Mouse (Mus musculus): ENCODE results near the gene Sbk2.

Sbk2 gene

GRCm38 (mm10) chr7:4922508-4922907 is 41.7 kb downstream of the Sbk2 start:
- DNase-seq (ENCODE audit: low spot score in 2 of 2): peak in 1 of 2 experiments; percentile 46

DNA sequence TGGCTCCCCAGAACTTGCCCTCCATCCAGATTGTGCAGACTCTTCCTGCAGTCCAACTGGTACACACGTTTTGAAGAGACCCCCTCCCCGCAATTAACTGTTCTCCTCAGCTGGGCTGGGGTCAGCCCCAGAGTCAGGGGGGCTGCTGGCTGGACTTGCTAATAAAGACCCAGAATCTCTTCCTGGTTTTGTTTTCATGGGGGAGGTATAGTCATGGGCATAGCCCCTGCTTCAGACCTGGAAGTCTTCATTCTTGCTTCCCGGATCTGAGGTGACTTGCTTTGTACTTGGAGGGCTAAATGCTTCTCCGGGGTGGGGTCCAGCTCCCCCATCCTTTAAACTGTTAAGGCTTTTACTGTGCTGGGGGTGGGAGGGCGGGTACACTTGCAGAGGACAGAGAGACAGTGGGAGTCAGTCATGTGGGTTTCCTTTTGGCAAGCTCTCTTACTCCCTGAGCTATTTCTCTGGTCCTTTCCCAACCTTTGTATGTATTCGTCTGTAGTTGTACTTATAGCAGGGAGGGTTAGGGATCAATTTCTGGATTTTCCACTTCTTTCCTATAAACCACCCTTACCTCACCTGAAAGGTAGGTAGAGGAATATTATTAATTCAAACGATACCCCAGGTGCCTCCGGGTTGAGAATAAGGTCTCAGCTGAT is 42.3 kb downstream of the Sbk2 start, which contains the start of gene Nat14:
Gene Nat14, plus strand, starts transcription at position 205 of the 659 bp plus-strand sequence.
- no peak for DNase-seq (ENCODE audit: low spot score in 2 of 2)

DNA sequence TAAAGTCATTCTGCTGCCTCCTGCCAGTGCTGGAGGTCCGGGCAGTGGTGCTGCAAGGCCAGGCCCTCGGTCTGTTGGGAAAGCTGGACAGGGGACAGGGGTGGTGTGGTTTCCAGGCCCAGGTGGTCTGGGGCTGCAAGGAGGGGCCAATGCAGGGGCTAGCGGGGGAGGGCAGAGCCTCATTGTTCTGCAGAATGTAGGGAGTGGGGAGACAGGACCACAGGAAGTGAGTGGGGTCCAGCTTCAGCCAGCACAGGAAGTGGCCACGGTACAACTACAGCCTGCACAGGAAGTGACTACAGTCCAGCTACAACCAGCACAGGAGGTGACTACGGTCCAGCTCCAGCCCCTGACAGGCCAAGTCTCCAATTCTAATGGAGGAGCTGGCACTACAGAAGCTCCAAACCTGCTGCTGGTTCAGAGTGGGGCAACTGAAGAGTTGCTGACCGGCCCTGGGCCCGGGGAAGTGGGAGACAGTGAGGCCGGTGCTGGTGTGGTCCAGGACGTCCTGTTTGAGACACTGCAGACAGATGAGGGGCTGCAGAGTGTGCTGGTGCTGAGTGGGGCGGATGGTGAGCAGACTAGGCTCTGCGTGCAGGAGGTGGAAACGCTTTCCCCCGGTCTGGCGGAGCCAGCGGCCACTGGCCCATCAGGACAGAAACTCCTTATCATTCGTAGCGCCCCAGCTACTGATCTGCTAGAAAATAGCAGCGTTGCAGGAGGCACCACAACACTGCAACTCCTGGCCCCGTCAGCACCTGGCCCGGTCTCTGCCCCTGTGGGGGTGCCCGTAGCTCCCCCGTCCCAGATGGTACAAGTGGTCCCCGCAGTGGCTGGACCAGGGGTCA is 43.0 kb downstream of the Sbk2 start:
- no peak for DNase-seq (ENCODE audit: low spot score in 2 of 2)

DNA sequence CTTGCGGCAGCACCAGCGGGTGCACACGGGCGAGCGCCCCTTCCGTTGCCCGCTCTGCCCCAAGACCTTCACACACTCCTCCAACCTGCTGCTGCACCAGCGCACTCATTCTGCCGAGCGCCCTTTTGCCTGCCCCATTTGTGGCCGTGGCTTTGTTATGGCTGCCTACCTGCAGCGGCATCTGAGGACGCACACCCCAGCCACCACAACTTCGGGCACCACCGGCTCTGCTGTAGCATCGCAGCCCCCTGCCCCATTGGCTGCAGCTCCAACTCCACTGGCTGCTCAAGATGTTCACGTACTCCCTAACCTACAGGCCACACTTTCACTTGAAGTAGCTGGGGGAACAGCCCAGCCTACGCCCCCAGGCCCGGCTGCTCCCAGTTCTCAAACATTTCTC is 43.7 kb downstream of the Sbk2 start:
- no peak for DNase-seq (ENCODE audit: low spot score in 2 of 2)

- DNase-seq (ENCODE audit: low spot score in 2 of 2): no peak
Measured at GRCm38 (mm10) chr7:4919971-4920370, 44.2 kb downstream of the Sbk2 start.

GRCm38 (mm10) chr7:4919096-4919495 is 45.1 kb downstream of the Sbk2 start:
- no peak for DNase-seq (ENCODE audit: low spot score in 2 of 2)

GRCm38 (mm10) chr7:4918681-4919080 is 45.5 kb downstream of the Sbk2 start:
- DNase-seq (ENCODE audit: low spot score in 2 of 2): no peak

DNA sequence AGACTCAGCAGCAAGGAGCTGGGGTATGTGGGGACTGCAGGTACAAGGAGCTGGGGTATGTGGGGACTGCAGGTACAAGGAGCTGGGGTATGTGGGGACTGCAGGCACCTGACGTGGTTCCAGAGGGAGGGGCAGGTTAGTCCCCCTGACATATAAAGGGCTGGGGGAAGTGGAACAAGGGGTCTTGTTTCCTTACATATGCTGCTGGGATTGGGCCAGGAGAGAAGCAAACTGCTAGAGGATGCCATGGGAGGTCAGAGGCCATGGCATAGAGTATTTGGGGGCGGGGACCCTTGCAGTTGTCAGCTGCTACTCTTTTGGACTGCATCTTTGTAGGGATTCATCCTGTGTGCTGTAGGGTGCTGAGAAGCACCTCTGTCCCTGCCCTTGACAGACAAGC is 46.7 kb downstream of the Sbk2 start:
- DNase-seq (ENCODE audit: low spot score in 2 of 2): no peak

DNA sequence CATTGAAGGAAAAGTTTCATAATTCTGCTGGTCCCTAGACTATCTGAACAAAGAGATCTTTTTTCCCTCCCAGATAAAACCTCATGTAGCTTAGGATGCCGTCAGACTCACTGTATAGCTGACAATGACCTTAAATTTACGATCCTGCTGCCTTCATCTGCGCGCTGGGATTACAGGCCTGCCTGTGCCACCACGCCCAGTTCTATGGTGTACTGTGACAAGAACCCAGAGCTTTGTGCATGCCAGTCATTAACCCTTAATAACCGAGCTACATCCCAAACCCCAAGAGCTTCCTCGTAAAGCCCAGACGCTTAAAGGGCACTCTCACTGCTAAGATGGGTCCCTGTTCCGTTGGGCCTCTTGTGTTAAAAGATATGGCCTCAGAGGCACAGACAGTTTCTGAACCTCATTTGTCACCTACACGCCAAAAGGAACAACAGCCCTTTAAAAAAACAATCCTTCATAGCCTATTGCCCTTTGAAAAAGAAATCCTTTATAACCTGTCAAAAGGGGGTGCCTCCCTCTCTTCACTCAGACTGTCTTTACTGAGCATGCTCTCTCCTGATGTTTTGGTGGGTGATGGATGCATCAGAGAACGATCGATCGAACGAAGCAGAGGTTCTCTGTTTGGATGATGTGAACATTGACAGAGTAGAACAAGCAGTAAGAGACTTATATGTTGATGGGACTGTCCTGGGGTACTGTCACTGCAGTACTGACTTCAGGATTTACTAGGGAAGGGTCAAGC is 48.4 kb downstream of the Sbk2 start:
- DNase-seq (ENCODE audit: low spot score in 2 of 2): peak in 1 of 2 experiments; percentile 44

- DNase-seq (ENCODE audit: low spot score in 2 of 2): peak; percentile 92 to 98
Measured at GRCm38 (mm10) chr7:4915007-4915665, 49.1 kb downstream of the Sbk2 start, which contains the start of gene Zfp628. TSS of gene Zfp628 (plus strand) at chr7:4915217.

DNA sequence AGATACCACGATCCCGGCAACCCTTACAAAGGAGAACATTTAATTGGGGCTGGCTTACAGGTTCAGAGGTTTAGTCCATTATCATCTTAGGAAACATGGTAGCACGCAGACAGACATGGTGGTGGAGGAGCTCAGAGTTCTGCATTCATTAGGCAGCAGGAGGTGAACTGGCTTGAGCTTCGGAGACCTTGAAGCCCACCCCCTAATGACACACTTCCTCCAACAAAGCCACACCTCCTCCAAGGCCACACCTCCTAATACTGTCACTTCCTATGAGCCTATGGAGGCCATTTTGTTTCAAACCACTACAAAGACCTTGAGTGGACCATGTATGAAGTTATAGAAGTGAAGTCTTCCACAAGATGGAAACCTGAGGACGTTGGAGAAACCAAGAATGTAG is 52.0 kb downstream of the Sbk2 start:
- DNase-seq (ENCODE audit: low spot score in 2 of 2): no peak

- peak in 1 of 2 experiments; percentile 61 for DNase-seq (ENCODE audit: low spot score in 2 of 2)
Measured at GRCm38 (mm10) chr7:4911561-4911960, 52.6 kb downstream of the Sbk2 start.

DNA sequence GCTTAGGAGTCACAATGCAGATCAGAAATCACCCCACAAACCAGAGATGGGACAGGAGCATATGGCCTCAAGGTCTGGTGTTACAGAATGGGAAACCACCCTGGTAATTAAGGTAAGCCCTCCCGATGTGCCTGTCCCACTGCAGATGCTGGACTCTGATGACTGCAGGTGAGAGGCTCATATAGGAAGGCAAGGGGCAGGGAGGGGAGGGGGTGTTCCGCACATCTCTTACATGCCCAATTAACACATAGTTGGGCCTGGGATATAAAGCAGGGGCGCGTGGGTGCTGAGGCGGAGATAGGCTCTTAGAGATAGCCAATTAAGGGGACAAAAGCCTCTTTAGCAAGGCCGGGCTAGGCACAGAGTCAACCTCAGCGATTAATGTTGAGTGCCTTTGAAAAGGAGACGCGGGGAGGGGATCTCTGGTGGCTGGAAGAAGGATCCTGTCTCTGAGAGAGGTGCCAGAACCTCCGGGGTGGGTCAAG is 57.7 kb downstream of the Sbk2 start, which contains the start of gene Gm36210:
Gene Gm36210, minus strand, starts transcription at position 51 of the 485 bp plus-strand sequence.
- DNase-seq (ENCODE audit: low spot score in 2 of 2): no peak

- DNase-seq (ENCODE audit: low spot score in 2 of 2): no peak
Measured at GRCm38 (mm10) chr7:4902404-4902803, 61.8 kb downstream of the Sbk2 start.

DNA sequence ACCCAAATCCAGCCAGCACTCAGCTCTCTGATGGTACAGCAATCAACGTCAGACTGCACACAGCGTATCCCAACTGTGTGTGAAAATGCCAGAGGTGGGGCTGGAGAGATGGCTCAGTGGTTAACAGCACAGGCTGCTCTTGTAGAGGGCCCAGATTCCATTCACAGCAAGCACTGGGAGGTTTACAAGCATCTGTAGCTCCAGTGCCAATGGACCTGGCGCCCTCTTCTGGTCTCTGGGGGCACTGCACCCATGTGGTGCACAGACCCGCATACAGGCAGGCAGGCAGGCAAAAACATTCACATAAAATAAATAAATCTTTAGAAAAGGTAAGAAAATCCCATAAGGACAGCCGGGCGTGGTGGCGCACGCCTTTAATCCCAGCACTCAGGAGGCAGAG is 63.0 kb downstream of the Sbk2 start:
- peak in 1 of 2 experiments; percentile 53 for DNase-seq (ENCODE audit: low spot score in 2 of 2)

DNA sequence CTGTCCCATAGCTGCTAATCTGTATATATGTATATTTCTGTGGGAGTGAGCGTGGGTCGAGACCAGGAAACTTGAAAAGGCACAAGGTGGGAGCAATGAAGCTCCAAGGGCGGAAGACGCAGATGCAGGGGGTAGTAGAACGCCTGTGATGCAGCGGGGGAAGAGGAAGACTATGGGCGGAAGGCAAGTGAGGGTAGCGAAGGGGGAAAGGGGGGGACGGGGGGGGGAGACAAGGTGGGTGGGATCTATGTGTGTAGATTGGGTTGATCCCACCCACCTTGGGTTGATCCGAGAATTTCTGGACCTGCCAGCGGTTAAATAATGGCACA is 63.7 kb downstream of the Sbk2 start:
- no peak for DNase-seq (ENCODE audit: low spot score in 2 of 2)

DNA sequence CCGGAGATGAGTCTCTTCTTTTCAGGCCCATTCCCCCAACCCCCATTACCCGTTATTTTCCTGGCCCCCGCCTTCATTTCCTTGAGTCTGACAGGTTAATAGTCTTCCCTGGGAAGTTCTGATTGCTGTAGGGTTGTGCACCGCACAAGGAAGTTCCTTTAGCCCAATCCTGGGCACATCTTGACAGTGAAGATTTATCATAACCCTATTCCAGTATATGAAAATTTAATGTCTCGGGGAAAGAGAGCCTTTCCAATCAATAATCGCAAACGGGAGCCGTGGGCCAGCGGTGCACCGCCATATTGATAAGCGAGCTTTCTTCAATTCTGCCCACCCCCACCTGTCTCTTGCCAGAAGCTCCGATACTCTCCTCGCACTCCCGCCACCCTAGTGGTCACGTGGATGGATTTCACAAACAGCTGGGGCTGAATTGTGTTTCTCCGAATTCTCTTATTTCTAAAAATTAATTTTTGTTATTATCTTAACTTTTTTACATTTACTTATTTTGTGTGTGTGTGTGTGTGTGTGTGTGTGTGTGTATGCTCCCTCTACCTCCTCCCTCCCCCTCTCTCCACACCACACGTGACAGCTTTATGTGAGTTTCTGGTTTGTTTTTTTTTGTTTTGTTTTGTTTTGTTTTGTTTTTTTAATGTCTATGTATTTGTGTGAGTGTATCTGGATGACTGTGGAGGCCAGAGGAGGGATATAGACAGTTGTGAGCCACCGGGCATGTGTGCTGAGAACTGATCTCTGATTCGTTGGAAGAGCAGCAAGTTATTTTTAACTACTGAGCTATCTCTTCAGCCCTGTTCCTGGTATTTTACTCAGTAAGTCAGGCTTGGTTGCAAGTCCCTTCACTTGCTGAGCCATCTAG is 64.3 kb downstream of the Sbk2 start:
- DNase-seq (ENCODE audit: low spot score in 2 of 2): no peak

GRCm38 (mm10) chr7:4898851-4899648 is 65.2 kb downstream of the Sbk2 start:
- no peak for DNase-seq (ENCODE audit: low spot score in 2 of 2)

- DNase-seq (ENCODE audit: low spot score in 2 of 2): no peak
Measured at GRCm38 (mm10) chr7:4895186-4895585, 69.0 kb downstream of the Sbk2 start.
